Mouse (Mus musculus): ENCODE results near the gene Eef1g.
A peak's percentile ranks its signal among the peaks of the same experiment; 100 is the strongest.

The Eef1g gene

DNA sequence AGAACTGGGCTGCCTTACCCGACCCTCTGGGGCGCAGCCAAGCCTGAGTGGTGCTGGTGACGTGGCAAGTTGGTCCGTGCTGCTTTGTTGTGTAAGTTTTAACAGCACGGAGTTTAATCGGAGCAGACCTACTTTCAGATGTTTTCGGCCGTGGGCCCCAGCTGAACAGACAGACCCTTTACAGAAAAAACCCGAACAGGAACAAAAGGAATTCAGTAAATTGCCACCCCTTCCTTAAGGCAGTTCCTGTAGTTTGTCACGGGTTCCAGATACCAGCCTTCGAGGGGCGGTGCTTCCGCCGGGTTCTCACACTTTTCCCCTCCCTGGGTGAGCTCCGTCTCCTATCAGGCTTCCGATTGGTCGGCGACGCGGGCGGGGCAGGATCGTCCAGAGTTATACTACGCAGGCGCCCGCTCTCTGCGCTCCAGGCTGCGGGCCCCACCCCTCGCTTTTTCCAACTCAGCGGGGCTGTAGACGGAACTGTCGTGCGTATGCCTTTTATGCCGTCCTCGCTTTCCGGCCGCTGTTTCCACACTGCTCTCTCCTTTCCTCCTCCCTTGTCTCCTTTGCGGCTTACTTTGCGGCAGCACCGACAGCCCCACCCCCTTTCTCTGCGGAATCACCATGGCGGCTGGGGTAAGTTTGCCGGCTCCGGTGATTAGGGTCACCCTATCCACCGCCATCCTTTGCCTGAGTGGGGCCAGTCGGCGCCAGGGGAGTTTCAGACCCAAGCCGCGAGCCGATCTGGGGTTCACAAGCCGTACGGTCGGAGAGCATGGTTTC, at the start of gene Eef1g:
TSS of gene Eef1g (plus strand) at position 452 of the 783 bp plus-strand sequence.
- peak; percentile 99 for DNase-seq (ENCODE audit: low spot score in 2 of 2)

DNA sequence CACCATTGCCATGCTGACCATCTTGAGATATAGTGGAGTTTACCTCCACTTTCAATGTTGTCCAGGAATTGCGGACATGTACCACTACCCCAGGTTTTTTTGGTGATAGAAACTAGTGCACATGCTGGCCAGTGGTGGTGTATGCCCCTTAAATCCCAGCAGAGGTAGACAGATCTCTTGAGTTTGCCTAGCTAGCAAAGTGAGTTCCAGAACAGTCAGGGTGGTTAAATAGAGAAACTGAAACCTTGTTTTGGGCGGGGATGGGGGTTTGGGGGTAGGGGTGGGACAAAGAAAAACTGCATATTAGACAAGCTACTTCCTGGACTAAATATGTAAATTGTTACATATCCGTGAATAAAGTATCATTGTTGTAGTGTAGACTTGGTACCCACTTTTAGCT, 47.8 kb upstream of the Eef1g start:
- DNase-seq (ENCODE audit: low spot score in 2 of 2), result no peak

DNA sequence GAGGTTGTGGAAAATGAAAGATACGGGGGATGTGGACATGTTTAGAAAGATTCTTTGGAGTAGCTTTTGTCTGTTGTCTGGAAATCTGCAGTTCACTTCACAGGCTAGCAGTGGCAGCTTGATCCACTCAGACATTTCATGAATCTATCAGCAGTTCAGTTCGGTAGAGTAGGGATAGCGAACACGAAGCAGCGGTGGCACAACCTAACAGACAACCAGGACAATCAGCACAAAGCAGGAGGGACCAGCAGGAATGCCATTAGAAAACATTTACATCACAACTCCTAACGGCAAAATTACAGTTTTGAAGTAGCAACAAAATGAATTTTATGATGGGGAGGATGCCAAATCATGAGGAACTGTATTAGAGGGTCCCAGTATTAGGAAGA, 47.2 kb upstream of the Eef1g start:
- DNase-seq (ENCODE audit: low spot score in 2 of 2), result no peak

DNA sequence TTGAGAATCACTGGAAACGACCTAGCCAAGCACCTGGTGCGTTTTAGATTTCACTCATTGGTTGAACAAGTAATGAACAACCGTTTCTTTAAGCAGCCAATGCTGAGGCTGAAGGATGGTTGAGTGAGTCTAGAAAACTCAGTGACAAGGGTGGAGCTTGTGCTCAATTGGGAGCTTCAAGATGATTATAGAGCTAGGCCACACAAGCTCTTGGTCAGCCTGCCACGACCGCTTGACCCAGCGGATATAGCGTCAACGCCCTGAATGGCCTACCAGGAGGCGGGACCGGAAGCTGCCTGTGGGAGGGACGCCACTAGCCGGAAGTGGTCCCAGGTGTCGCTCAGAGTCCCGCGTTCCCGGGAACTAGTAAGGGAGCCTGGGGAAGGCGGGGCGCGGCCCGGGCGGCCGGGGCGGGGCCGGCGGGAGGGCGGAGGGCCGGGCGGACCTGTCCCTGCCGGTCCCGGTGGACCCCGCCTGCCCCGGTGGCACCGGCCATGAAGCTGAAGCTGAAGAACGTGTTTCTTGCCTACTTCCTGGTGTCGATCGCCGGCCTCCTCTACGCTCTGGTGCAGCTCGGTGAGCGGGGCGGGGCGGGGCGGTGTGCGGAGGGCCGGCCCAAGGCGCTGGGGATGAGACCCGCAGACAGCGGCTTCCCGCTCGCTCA, 46.6 kb upstream of the Eef1g start, which contains the start of gene B3gat3:
TSS of gene B3gat3 (plus strand) at position 302 of the 664 bp plus-strand sequence.
- DNase-seq (ENCODE audit: low spot score in 2 of 2), result peak; percentile 93 to 97

DNA sequence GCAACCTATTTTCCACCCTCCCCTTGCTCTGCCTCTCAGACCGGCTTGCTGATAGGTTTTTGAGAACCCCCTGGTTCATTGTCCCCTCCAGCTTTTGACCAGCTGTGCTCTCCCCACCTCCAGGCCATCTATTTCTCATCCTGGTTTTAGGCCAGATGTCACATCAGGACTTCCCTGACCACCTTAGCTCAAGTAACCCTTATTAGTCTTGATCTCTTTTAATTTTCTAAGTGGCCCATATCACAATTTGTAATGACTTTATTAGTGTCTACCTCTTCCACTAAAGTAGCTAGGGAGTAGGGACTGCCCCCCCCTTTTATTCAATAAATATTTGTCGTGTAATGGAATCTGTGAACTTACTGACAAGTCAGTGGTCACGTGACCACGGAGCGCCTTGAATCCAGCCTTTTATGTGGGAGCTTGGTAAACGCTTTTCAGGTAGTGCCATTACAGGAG, 46.0 kb upstream of the Eef1g start:
- no peak for DNase-seq (ENCODE audit: low spot score in 2 of 2)

DNA sequence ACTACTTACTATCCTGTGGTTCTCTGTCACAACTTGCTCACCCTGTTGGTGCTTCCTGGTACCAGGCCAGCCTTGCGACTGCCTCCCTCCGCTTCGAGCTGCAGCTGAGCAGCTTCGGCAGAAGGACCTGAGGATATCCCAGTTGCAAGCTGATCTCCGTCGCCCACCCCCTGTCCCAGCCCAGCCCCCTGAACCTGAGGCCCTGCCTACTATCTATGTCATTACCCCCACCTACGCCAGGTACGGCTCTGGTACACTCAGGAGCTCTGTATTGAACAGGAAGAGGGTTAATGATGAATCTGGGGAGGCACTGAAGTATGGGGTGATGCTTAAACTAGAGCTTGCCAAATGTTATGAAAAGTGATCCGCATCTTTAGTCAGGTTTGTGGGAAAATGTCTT, 45.1 kb upstream of the Eef1g start:
- no peak for DNase-seq (ENCODE audit: low spot score in 2 of 2)

DNA sequence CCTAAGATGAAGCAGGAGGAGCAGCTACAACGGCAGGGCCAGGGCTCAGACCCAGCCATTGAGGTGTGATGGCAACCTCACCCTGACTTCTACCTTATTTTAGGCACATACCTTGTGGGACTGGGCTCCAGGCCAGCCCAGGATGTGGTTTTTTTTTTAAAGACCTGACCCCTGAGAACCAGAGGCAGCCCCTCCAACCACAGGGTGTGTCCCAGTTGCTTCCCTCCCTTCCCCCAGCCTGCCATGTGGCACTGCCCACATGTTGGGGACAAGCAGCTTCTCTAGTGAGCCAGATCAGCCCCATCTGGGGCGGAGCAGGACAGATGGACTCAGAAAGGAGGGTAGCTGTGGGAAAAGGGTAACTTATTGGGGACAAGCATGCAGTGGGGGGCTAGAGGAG, 40.1 kb upstream of the Eef1g start:
- no peak for DNase-seq (ENCODE audit: low spot score in 2 of 2)

DNA sequence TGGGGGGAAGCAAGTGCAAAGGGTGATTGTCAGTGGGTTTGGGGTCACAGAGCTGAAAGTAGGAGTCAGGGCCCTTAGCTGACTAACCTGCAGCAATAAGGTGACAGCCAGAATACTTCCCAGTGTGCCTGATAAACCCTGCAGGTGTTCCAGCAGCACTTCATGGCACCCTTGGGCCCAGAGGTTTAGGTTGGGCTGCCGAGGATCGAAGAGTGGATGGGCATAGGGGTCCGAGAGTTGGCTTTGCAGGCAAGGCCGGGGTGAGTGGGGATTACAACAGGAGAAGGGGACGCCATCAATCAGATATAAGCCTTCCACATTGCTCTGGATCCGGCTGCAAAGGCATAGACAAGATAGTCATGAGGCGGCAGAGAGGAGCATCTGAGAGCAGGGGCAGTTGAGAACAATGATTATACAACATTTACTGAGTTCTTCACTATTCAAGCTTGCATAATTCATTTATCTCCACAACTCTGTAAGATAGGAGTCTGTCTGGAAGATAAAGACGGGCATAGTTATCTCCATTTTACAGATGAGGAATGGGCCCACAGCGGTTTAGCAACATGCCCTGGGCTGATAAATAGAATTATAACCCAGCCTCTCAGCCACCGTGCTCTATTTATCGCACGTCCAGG, 38.8 kb upstream of the Eef1g start:
- no peak for DNase-seq (ENCODE audit: low spot score in 2 of 2)

DNA sequence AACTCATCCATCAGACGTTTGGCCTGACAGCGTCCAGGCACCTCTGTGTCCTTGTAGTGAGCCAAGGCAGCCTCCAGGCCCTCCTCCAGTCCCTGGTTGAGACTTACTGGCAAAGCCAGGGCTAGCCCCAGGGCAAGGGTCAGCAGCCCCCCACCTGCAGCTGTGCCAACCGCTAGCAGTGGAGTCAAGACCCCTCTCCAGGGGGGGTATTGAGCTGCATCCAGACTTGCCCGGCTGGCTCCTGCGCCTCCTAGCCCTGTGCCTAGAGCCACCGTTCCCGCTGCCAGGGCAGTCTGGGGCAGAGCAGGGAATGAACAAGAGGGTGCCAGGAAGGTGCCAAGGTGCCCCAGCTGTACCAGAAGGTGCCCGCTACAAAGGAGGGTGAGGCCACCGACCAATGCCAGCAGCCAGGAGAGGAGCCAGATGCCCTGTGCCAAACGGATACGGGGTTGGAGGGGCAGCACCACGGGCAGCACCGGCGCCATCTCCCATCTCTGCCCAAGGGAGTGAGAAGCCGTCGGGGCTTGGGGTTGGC, 38.1 kb upstream of the Eef1g start:
- no peak for DNase-seq (ENCODE audit: low spot score in 2 of 2)

DNA sequence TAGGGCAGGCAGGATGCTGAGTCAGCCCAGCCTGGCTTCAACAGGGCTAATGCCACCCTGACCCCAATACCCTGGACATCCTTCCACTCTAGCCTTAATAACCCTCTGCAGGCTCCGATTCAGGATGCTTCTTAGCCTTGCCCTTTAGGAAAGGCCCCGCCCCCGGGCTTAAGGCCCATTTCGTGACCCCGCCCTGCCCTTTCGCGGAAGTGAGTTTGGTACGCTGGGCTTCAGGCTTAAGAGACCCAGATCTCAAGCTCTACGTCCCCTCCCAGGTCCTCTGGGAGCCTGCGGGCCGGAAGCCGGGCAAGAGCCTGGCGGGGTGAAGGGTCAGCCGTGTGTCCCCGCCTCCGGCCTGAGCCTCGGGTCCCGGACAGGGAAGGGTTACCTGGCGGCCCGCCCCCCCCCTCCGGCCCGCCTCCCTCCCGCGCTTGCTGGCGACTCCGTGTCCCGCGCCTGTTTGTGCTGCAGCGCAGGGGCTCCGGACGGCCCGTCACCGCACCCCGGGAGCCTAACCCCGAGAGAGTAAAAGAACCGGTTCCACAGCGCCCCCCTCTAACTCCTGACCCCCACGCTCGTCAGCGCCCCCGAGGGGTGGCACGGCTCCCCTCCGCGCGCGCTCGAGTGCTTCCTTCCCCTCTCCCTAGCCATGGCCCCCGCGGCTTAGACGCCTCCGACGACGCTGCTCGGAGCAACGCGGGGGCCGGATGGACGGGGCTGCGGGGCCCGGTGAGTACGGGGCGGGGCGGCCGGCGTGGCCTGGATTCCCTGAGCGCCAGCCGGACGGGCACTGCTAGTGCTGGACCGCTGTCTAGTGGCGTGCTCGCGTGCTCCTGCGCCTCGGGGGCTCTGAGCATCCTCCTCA, 37.4 kb upstream of the Eef1g start, which contains the start of the genes Rom1 and Eml3:
TSS of gene Rom1 (minus strand) at position 133 of the 865 bp plus-strand sequence.
TSS of gene Eml3 (plus strand) at position 329 of the 865 bp plus-strand sequence.
- peak; percentile 42 to 65 for DNase-seq (ENCODE audit: low spot score in 2 of 2)

DNA sequence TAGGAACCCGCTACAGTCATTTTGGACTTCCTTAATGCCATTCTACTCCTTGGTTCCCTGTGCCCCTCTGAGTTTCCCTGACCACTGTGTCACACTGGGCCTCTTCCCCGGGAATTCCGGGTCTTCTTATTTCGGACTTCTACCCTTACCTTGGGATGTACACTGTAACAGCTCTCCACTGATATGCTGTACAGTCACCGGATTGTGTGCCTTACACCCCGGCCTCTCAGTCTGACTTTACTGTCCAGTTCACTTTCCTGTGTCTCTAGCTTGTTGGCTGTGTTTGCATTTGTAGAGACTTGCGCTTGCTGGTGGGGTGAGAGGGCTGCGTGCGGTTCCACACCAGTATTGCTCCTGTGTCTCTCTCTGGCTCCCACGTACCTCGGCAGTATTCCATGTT, 36.7 kb upstream of the Eef1g start:
- no peak for DNase-seq (ENCODE audit: low spot score in 2 of 2)

DNA sequence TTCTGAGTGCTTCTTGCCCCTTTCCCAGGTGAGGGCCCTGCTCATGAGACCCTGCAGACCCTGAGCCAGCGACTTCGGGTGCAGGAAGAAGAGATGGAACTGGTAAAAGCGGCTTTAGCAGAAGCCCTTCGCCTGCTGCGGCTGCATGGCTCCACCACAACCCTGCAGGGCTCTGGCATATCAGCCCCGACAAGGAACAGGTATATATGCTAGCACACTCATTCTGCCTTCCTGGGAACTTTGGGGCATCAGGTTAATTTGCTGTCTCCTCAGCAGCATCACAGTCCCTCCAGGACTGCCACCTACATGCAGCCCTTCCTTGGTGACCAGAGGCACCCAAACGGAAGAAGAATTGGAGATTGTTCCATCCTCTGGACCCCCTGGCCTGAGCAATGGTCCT, 36.1 kb upstream of the Eef1g start:
- DNase-seq (ENCODE audit: low spot score in 2 of 2), result no peak

DNA sequence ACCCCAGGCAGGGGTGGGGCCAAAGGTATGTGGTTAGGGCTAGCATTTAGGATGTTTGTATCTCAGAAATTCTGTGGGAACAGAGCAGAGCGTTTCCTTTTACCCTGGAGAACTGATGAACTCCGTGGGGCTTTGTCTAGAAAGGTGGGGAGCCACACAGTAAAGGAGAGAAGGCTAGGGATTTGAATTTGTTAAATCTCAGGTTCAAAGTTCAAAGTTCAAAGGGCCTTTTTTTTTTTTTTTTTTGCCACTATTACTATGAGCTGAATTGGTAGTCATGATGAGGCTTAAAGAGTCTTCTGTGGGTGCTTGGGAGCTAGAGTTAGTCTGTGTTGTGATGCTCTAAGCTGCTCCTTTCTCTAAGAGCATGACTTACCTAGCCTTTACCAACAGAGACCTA, 30.1 kb upstream of the Eef1g start:
- DNase-seq (ENCODE audit: low spot score in 2 of 2), result no peak

DNA sequence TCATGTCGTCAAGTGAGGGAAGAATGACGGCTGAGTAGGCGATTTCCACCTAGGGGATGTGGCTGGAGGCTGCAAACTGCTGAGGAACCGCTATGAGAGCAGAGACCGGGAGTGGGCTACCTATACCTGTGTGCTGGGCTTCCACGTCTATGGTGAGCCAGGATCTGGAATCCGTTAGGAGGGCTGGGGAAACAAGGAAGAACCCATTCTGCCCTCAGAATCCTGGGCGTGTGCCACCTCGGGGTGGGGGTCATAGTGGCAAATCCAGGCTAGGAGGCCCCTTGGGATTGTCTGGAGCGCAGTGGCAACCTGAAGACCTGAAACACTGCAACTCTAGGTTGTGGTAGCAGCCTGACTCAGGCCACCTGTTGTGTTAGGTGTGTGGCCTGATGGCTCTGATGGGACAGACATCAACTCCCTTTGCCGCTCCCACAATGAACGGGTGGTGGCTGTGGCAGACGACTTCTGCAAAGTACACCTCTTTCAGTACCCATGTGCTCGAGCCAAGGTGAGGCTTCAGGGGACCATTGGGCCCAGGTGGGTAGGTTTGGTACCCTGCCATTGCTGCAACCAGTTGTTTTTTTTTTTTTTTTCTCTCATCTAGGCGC, 26.2 kb upstream of the Eef1g start:
- DNase-seq (ENCODE audit: low spot score in 2 of 2), result no peak

DNA sequence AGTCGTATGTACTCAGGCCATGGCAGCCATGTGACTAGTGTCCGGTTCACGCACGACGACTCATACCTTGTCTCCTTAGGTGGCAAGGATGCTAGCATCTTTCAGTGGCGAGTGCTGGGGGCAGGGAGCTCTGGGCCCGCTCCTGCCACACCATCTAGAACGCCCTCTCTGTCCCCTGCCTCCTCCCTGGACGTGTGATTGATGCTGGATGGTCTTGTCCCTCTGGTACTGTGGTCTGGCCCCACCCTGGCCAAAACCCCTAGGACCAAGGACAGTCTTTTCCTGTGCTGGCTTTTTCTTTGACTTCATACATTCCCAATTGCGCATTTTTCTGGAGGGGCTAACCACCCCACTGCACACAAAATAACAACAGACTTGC, 25.7 kb upstream of the Eef1g start:
- DNase-seq (ENCODE audit: low spot score in 2 of 2), result no peak

DNA sequence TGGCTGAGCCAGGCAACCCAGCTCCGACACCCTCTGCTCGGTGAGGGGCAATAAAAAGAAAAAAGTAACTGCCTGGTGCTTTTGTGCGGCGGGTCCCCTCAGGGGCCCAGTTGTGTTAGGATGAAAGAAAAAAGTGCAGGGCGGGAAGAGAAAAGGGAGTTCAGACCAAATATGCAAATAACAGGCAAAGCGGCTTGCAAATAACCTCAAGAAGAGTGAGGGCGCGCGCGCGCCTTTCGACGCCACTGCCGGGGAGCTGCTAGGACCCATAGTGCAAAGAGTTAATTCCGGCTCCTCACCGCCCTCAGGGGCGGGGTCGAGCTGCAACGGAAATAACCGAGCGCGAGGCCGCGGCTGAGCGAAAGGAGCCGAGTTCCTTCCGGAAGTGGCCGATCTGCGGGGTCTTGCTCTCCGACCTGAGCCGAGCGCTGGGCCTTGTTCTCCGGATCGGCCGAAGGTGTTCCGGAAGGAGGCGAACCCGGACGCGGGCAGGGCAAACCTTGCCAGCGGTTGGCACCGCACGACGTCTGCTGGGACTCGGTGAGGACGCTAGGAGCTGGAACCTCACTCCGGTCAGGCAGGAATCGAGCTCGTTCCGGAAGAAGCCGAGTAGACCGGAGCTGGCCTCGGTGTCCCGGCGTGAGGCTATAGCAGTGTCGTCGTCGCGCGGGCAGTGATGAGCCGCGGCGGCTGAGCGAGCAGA, 25.2 kb upstream of the Eef1g start, which contains the start of gene Mta2:
TSS of gene Mta2 (plus strand) at position 361 of the 703 bp plus-strand sequence.
- peak; percentile 93 to 94 for DNase-seq (ENCODE audit: low spot score in 2 of 2)

DNA sequence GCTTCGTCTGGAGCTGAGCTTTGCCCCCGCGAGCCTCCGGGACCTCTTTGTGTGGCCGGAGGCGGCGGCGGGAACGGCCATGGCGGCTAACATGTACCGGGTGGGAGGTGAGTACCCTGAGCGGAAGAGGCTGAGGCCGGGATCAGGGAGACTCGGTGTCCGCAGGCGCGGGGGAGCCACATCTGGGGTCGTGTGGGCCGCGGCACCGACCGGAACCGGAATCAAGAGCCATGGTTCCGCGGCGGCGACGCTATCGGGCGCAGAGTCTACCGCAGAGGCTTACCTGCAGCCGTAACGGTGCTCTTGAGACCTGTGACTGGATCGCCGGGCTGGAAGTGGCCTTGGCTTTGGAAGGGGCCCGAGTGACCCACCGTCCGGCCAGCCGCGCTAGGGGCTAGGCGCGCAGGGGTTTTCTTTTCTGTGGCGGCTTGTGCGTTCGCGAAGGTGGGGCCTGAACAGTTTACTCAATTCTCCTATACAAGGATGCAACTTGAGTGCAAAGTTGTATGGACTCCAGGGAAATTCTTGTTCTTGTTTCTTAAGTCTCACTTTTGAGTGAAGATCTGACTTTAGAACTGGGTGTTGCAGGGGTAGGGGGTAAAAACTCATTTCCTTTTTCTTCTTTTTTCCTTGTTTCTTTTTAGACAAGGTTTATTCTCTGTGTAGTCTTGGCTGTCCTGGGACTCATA, 24.4 kb upstream of the Eef1g start:
- peak; percentile 54 to 59 for DNase-seq (ENCODE audit: low spot score in 2 of 2)

DNA sequence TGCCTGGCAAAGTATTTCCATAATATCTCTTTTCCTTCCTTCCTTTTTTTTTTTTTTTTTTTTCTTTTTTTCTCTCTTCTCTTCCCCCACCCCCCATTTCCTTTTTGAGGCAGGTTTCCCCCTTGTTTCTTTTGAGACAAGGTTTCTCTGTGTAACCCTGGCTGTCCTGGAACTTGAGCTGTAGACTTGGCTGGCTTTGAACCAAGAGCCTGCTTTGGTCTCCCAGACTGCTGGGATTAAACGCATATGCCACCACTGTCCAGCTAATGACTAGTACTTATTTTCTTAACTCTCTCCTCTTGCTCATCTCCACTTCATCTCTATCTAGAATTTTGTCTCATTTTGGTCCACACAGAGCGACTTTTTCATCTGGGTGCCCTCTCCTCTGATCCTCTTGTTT, 23.8 kb upstream of the Eef1g start:
- no peak for DNase-seq (ENCODE audit: low spot score in 2 of 2)

DNA sequence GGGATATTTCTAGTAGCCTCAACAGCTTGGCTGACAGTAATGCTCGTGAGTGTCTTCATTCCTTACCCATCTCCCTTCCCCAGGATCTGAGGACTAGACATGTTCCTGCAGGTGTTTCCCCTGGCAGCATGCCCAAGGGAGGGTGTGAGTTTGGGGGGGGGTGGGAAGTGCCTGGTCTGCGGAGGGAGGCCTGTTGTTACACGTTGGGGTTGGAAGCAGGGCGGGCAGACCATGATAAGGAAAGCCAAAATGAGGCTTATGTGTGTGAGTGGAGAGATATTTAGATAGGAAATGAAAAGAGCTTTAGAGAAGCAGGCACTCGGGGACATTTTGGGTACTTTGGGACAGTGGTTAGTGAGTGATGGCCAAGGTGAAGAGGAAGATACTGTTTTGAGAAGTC, 22.8 kb upstream of the Eef1g start:
- no peak for DNase-seq (ENCODE audit: low spot score in 2 of 2)

DNA sequence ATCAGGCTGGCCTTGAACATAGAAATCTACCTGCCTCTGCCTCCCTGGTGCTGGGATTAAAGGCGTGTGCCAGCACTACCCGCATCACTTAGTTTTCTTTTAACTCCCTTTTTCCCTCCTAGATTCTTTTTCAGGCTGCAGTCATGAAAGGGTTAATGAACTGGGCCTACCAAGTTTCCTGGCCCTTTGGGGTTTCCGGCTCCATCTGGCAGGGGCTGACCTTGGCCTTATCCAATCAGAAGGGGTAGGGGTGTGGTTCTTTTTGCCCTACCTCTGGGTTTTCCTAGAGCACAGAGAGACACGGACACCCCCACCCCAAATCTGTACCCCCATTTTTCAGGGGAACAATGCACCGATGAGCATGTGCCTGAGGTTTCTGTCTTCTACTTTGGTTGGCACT, 22.1 kb upstream of the Eef1g start:
- DNase-seq (ENCODE audit: low spot score in 2 of 2), result no peak
